Mouse (Mus musculus) stomach, postnatal 0 days (tissue): ENCODE measurements around the gene Ucn3.

Source experiments
- CTCF ChIP-seq: IDR thresholded peaks from 2 replicates; pipeline ENCODE4 v1.5.1; 2016; ENCODE audit warnings: antibody characterized with exemption, low read depth, mild to moderate bottlenecking, moderate library complexity
- EP300 ChIP-seq: optimal IDR thresholded peaks from 2 replicates; pipeline ENCODE3; 2016; ENCODE audit warnings: antibody characterized with exemption

GRCm38 (mm10) chr13:3910356-3910755, 34.8 kb downstream of the Ucn3 start:
- no peak for TF ChIP-seq CTCF
- TF ChIP-seq EP300 = no peak
